Mouse (Mus musculus): ENCODE data around the gene Pitx3.

DNA sequence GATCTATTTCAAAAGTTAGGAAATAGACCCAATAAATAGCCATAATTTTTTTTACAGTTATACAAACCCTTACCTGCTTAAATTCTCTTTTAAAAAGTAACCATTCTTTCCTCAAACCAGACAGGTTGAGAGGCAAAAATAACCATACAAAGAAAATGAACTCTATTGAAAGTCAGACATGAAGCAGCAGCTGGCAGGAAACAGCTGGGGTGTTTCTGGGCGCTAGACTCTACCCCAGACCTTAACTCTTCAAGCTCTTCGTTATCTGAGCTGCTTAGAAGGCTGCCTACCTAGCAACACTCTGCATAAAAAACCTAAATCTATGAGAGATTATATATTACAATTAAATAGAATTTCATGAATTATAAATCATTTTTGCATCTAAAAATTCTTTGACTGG, 39.1 kb upstream of the Pitx3 start:
- TF ChIP-seq GATA1 (IDR thresholded peaks at IDR 0.05; ENCODE audit: borderline replicate concordance, low read length) (no peak), FLI1 (IDR thresholded peaks at IDR 0.05; ENCODE audit: low read length) (no peak)
